Mouse (Mus musculus): ENCODE data around the gene Mfsd5.

The Mfsd5 gene

DNA sequence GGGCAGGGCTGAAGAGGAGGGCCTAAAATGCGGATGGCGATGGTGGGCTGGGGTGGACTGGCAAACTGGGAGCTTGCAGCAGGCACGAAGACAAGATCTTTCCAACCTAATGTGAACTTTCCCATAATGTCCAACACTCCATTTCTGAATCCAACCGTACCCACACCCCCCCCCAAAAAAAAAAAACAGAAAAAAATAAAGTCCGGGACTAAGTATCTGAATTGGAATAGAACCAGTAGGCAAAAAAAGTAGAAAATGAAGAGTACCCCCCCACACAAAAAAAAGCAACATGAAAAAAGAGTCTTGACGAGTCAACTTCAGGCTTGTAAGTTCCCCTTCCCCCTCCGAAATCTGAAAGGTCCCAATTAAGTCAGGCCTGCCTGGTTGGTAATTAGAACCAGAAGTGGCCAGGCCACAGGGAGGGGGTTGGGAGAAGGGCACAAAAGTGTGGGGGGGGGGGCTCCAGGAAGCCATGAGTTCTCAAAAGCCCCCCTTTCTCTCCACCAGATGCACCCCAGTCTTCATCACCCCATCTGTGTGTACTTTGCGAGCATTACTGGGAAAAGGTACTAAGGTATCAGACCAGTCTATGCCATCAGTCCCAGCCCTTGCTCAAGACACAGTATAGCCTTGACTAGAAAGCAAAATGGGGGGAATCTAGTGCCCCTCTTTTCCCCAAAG, 31.0 kb upstream of the Mfsd5 start:
- DNase-seq, result peak; percentile 79

DNA sequence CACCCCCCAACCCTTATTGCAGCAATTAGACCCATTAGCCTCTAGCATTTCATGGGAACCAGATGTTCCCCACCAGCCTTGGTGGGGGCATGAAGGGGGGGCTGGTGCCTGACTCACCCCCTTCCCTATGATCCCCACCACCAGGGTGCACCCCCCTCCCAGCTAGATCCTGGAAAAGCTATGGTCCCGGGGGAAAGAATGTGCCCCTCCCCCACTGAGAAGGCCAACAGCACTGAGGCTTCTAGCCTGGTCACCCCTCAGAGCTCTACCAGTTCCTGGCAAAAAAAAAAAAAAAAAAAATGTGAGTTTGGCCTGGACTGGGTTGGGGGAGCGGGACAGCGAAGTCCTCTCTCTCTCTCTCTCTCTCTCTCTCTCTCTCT, 30.5 kb upstream of the Mfsd5 start:
- peak; percentile 70 for DNase-seq

DNA sequence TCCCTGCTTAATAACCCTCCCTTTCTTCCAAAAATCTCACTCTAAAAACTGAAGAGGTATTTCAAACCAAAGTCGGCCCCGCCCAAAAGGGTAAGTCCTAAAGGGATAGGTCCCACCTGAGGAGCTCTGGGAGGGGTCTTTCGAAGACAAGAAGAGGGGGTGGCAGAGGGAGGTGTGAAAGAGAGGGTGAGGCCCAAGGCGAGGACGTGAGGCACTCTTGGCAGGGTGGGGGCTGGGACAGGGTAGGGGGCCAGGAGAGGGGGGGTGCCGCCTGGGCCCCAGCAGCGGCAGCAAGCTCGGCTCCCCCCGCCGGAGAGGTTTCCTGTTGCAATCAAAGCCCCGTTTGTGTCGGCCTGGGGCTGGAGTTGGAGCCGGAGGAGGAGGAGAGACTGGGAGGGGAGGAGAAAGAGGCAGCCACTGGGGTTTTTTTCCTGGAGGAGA, 30.0 kb upstream of the Mfsd5 start:
- DNase-seq, result peak; percentile 80

DNA sequence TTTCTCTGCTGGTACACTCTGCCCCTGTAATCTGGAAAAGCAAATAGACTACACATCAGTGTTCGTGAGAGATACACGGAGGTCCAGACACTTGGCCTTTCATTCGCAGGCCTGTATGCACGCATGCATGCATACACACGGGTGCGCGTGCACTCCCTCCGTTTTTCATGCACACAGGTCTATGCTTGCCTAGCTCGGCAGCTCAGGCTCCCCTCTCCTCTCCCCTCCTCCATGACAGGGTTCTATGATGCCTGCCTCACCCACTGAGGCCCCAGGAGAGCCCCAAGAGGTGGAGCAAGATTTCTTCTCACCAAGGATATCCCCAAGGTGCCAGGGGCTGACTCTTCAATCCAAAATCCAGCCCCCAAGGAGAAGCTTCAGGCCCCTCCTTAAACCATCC, 29.3 kb upstream of the Mfsd5 start:
- no peak for DNase-seq

DNA sequence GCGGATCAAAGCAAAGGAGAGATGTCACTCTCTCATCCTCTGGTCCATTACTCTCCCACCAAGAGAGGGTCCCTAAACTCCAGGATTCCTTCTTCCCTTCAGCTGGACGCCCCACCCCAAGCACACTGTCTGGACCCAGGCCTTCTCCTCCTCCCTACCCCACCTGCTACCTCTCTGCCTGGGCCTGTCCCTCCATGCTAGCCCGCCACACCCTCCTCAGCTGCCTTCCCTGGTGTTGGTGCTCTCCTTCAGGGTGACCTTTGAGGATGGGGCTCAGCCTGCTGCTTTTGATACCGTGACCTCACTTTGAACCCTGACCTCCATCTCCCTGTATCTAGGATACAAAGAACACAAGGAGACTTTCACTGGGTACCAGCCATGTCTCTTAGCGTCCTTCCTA, 28.7 kb upstream of the Mfsd5 start:
- no peak for DNase-seq

DNA sequence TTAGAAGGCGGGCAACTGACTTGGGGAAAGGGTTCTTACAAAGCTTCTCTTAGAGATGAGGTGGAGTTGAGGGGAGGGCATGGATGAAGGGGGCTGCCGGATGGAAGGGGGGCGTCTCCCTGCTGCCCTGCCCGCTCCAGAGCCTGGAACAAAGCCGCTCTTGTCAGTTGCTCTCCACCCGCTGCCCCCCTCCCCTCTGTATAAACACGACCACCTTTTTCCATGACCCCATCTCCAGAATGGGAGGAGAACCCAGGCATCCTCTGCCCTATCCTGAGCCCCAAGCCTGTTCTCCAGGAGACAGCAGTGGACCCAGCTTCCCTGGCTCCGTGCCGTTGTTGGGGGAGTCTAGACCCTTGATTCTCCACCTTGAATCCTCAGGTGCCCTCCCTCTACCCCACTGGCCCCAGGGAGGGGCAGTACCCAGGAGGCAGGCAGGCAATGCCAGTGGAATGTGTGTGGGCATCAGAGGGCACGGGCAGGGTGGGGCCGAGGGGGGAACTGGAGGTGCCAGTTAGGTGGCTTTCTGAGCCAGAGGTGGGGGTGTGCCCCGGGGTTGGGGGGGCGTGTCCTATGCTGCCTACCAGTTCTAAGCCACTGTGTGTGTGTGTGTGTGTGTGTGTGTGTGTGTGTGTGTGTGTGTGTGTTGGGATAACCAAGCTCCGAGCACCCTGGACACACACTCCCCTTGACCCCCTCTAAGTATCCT, 23.6 kb upstream of the Mfsd5 start:
- peak; percentile 44 for DNase-seq

DNA sequence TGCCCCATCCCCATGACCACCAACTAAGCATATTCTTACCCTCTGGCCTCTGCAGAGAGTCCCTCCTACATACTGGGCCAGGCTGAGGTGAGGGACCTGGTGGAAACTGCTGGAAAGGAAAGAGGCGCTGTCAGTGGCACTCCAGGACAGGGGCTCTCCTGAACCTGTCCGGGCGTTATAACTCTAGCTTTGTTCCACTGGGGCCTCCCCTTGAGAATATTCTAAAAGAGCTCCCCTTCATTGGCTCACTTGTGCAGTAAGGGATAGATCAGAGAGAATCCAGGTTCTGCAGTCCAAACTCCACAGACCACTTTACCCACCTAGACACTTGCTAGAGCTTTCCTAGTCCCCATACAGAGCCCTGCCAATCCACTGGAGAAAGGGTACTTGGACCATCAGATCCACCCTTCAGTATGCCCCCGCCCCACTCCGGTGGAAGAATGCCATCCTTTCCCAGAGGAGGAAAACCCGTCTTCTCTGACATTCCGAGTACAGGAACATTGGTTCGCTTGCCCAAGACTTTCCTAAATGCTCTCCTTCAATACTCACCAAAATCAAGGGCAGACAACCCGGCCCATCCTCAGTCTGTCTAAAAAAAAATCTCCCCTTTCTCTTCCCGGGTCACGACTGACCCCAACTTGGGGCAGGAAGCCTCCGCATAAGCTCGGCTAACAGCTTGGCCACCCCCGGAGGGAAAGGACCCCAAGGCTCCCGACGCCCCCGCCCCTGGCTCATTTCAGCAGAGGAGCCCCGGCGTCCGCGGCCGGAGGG, 22.6 kb upstream of the Mfsd5 start:
- DNase-seq, result no peak

DNA sequence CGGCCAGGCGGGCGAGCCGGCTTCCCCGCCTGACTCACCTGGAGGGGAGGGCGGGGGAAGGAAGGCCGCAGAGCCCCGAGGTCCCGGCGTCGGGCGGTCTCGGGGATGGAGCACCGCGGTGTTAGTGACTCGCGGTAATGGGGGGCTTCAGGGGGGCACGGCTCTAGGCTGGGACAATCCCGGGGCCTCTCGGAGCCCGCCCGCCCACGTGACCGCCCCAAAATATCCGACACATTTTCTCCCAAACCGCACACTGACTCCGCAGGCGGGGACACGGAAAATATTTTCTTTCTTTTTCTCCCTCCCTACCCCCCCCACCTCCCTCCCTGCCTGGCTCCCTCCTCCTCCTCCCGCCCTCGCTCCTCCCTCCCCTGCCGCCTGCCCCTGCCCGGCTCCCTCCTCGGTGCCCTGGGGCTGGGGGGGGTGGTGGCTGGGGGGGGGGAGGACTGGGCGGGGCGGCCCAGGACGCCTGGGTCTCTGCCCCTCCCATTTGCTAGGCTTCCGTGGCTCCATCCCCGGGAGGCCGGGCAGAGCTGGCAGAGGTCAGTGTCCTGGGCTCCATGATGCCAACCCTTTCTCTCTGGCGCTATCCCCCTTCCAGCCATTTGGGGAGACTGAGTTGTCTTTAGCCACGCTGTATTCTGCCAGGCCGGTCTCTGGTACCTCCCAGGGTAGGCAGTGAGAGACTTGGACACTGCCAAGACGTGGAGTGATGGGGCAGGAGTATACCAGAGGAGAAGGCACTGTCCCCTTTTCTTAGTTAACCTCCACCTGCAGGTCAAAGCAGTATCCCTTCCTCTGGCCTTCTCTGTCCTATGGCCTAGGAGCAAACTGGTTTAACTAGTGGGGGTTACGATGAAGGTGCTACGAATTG, 21.8 kb upstream of the Mfsd5 start, which contains the start of gene Rarg:
Gene Rarg (minus strand): TSS at position 316 of the 874 bp plus-strand sequence.
- peak; percentile 66 for DNase-seq

DNA sequence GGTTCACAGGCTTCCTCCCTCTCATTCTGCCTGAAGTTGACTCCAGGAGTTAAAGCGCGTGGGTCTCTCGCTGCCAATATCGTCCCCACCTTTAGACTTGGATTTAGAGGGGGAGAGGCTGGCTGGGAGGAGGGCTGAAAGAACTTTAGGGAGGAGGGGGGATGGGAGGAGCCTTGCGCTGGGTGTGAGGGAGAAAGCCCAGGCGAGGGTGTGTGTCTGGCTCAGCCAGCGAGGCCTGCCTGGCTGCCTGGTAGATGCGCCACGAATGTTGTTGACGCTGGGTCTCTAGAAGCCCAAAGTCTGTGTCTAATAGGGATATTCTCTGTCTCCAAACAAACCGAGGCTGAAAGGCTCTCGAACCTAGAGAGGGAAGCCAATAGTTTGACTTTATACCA, 21.2 kb upstream of the Mfsd5 start:
- DNase-seq, result peak; percentile 78

DNA sequence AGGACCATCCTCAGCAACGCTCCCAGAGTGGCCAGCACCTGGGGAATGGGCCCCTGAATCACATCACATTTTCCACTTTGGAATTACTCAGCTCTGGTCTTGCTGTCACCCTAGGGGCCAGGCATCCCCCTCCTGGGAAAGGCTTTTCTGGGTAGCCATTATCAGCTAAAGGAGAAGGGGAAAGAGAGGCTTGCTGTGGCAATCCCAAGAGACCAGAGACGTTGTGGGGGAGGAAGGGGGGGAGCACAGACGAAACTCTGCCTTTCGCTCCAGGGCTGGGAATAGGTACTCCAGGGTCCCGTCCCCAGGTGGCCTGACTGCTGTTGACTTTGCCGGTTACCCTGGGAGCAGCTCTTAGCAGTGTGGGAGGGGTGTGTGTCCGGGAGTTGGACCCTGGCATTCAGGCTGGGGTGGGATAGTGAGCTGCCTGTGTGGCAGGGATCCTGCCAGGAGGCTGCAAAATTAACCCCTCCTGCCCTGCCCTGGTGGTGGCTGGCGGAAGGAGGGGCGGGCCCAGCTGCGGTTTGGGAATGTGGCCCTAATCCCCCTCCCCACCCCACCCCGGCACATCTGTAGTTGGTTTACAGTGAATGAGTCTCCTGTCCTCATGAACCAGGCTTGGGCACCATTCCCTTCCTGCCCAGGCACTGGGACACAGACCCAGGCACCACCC, 20.5 kb upstream of the Mfsd5 start:
- DNase-seq, result peak; percentile 52

DNA sequence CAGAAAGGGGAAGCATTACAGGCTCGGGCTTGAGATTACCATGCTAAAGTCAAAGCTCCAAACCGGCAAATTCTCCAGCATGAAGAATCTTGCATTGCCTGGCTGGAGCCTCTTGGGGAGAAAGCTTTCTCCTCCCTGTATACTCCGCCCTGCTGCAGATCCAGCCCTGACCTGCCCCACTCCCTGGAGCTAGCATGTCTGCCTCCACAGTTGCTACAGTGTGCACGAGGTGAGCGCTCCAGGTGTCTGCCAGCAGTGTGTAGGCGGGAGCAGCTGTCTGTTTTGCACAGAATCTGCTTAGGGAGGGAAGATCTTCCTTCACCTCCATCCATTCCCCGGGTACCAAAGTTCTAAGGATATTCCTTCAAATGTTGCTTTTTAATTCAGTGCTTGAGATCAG, 16.7 kb upstream of the Mfsd5 start:
- DNase-seq, result no peak

DNA sequence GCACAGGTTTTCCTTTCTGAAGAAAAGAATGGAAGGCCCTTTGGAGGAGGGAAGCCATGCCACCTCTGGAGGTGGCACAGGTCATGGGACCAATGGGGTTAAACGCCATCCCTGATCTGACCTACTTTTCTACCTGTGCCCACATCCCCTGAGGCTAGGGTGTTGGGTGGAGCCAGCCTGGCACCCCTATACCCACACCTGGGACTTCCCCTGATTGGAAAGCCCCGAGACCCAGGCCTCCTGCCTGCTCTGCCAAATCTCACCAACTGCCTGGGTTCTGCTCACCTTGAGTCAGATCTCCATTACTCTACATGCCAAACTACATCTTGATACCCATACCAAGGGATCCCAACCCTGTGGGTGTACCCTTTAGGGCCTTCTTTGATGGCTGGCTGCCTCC, 16.2 kb upstream of the Mfsd5 start:
- no peak for DNase-seq

DNA sequence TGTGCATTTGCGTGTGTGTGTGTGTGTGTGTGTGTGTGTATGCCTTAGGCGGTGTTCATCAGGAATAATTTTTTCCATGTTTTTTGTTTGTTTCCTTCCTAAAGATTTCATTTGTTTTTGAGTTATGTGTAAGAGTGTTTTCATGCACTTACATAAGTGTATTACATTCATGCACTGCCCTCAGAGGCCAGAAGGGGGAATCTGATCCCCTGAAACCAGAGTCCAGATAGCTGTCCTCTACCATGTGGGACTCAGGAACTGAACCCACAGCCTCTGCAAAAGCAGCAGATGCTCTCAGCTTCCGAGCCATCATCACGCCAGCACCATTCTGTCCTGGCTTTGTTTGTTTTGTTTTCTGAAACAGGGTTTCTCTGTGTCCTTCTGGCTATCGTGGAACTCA, 13.7 kb upstream of the Mfsd5 start:
- no peak for DNase-seq

DNA sequence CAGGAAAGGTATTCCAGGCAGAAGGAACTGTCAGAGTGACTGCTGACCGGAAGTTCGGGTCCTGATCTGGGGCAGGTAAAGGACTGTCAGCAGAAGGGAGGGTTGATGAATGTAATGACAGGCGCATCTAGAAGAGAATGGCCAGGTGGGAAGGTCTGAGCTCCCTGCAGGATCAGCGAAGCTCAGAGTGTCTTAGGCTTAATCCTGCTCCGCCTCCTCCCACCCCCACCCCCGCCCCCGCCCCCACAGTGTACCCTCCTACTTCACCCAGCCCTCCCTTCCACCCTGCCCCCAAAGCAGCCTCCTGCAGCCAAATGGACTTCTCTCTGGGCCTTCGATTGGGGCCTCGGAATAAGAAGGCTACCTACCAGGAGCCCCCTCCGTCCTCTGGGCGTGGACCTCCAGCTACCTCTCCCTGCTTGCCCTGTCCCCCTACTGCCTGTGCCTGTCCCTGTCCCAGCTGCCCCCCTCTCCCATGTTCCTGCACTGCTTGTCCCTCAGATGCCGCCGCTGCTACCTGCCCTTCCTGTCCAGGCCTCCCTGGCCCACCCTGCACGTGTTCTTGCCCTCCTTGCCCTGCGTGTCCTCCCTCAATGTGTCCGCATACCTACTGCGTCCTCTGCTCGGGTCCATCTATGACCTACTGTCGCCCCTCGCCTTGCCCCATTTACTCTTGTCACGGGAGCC, 8.8 kb upstream of the Mfsd5 start, which contains the start of gene Gm9918:
Gene Gm9918 (plus strand): TSS at position 290 of the 687 bp plus-strand sequence.
- DNase-seq, result peak; percentile 21

DNA sequence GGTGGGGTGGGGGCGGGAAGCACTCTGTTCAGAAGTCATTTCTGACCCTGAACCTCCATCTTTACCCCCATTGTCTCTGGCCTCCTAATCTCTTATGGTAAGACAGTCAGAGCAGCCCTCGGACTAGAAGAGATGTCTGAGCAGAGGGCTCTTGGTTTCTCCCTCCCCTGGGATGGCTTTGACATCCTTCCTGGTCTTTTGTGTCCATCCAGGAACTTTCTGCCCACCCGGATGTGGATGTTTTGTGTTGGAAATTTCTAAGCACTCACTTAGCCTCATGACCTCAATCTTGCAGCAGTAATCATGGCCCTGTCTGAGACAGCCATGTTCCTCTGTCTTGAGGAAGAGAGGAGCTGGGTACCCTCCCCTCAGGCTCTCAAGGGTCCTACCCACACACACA, 7.8 kb upstream of the Mfsd5 start:
- peak; percentile 20 for DNase-seq

DNA sequence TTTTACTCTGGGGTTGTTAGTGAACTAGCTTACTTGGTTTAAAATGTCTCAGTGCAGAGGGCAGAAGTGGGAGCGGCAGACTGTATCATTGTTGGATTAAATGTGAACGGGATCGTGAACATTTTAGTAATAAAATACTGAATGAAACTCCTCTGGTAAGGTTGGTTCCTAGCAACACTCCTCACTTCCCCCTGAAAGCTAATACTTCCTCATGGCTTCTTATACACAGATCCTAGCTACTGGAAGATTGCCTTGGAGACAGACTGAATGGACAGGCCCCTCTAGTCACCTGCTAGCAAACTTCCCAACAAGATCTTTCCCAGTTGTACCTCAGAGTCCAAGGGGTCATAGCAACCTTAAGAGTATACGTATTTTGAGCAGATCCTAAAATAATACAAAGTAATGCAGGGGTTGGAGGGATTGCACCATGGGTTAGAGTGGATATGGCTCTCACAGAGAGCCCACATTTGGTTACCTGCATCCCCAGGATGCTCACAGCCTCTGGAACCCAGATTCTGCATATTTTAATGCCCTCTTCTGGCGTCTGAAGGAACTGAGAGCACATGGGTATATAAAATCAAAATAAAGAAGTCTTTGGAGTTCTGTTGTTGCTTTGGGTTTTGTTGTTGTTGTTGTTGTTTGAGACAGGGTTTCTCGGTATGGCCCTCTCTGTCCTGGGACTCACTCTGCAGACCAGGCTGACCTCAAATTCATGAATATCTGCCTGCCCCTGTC, 5.1 kb upstream of the Mfsd5 start:
- DNase-seq, result no peak

DNA sequence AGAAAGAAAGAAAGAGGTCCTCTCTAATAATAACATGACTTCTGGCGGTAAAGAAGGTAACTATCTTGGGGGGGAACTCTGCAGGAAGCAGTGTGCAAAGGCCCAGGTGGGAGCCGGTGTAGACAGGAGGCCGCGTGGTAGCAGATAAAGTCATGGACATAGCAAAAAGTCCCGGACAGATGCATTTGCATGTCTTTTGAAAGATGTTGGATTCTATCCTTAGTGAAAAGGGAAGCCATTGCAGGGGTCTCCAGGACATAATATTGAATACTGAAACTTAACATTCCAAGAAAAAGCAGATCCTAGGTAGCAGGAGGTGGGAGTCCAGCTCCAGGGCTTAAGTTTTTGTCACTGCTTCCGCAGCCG, 545 bp upstream of the Mfsd5 start:
- DNase-seq, result no peak

DNA sequence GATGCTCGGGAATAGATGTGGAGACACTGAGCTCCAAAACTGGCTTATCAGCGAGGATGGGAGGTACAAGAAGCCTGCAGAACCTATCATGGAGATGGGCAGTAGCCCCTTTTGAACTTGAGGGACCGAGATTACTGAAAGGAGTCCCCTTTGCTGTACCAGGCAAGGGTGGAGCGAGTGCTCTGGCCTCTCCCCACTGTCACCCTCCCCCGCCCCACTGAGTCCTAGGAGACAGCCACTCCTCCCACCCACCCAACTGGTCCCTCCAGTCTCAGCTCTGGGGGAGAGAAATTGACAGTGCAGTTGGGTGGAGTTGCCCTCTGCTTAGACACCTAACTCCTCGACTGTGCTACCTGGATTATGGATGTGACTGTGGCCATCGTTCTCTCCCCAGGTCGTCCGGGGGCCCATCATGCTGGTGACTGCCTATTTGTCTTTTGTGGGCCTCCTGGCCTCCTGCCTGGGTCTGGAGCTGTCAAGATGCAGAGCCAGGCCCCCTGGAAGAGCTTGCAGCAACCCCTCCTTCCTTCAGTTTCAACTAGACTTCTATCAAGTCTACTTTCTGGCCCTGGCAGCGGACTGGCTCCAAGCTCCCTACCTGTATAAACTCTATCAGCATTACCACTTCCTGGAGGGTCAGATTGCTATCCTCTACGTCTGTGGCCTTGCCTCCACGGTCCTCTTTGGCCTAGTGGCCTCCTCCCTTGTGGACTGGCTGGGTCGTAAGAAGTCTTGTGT, 698 bp downstream of the Mfsd5 start:
- DNase-seq, result no peak

DNA sequence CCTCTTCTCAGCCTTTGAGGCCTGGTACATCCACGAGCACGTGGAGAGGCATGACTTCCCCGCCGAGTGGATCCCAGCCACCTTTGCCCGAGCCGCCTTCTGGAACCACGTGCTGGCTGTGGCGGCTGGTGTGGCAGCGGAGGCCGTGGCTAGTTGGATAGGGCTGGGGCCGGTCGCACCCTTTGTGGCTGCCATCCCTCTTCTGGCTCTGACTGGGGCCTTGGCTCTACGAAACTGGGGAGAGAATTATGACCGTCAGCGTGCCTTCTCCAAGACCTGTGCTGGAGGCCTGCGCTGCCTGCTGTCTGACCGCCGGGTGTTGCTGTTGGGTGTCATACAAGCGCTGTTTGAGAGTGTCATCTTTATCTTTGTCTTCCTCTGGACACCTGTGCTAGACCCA, 1.4 kb downstream of the Mfsd5 start:
- DNase-seq, result no peak

Data from embryo, embryonic 11 days (tissue).